Mouse (Mus musculus): Measurements from ENCODE around the gene Rab3ip.

DNA sequence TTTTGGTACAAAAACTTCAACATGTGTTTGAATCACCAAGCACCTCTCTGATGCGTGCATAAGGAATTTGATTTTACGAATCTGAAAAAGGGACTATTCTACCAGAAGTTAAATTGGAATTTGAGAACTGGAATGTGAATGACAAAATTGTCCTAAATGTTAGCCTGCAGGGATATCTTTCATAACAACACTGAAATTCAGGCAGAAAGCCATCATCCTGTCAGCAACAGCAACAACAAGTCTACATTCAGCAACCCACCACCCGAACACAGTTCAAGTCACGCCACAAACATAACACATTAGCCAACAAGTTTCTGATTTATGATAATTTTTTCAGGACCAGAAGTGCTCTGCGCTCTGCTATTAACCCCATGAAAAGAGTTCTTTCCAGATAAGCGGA lies 4.6 kb upstream of the Rab3ip start:
- TF ChIP-seq CTCF (IDR thresholded peaks at IDR 0.05; ENCODE audit: control insufficient read depth, insufficient read depth, insufficient replicate concordance, low read depth, low read length) (no peak), POLR2A (IDR thresholded peaks at IDR 0.05; ENCODE audit: control insufficient read depth, low read depth, low read length) (no peak)

Measured in testis, adult 2 months (tissue).